Mouse (Mus musculus) testis, adult 2 months (tissue): ENCODE measurements around the gene Sec24c. TPM values are rescaled to one million over a fixed set of nuclear protein-coding genes. Genes with fewer than 3 reads are reported as not detected.

Experiments used
- H3K27ac ChIP-seq: fragments of 200-500 bp; 2 replicates; pipeline ENCODE4 v1.5.1; 2012; ENCODE audit warnings: low read depth, low read length; ENCODE audit not compliant: control insufficient read depth, insufficient read depth
- H3K27me3 ChIP-seq: fragments of 200-500 bp; 2 replicates; pipeline ENCODE4 v1.6.1; 2012; ENCODE audit warnings: mild to moderate bottlenecking, low read length, moderate library complexity; ENCODE audit not compliant: control insufficient read depth, insufficient read depth
- H3K36me3 ChIP-seq: fragments of 200-500 bp; 2 replicates; pipeline ENCODE4 v1.6.1; 2012; ENCODE audit warnings: mild to moderate bottlenecking, low read length; ENCODE audit not compliant: control insufficient read depth, insufficient read depth
- H3K4me1 ChIP-seq: fragments of 200-500 bp; 2 replicates; pipeline ENCODE4 v1.6.1; 2012; ENCODE audit warnings: low read length; ENCODE audit not compliant: control insufficient read depth, insufficient read depth
- H3K4me3 ChIP-seq: fragments of 200-500 bp; 2 replicates; pipeline ENCODE4 v1.5.1; 2012; ENCODE audit warnings: low read depth, mild to moderate bottlenecking, low read length, moderate library complexity, mixed read lengths; ENCODE audit not compliant: control insufficient read depth
- CTCF ChIP-seq: fragments of 200-500 bp; IDR thresholded peaks from 2 replicates; pipeline ENCODE4 v1.5.1; 2012; ENCODE audit warnings: low read depth, mild to moderate bottlenecking, inconsistent platforms, low read length, moderate library complexity; ENCODE audit not compliant: control insufficient read depth, insufficient read depth, insufficient replicate concordance
- POLR2A ChIP-seq: fragments of 200-500 bp; IDR thresholded peaks from 2 replicates; pipeline ENCODE4 v1.6.1; 2012; ENCODE audit warnings: low read depth, mild to moderate bottlenecking, inconsistent platforms, low read length, moderate library complexity; ENCODE audit not compliant: control insufficient read depth
- polyA plus RNA-seq: library from polyadenylated mRNA; depleted of rRNA; stranded (reverse); fragments of >200 nt; gene quantifications from 2 replicates; pipeline ENCODE4 v1.2.3, GENCODE M21; 2012

Gene Sec24c
- polyA plus RNA-seq, 1 experiment, result 80.7 TPM

DNA sequence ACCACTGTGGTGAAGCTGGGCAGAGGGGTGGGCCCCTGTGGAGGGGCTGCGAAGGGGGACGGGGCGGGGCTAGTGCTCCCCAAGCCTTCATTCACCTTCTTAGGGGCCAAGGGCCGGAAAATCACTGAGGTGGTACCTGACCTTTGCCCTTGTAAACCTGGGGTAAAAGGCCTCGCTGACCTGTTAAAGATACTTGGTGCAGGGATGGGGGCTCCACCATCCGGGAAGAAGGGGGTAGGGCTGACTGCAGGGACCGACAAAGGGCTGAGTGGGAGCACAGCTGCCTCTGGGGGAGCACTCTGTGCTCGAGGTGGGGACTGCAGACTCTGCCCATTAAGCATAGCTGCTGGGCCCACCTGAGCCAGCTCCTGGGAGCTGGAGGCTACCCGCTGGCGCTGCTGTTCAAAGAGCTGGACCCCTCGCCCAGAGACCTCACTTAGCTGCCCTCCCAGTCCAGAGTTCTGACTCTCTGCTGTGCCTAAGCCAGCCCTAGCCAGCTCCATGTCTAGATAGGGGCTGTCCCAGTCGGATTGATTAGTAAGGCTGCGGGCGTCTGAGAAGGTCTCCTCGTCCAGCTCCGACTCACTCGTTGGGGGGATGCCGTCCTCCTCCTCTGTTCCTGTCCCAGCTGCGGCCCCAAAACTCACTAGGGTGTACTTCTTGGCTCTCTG is 12.3 kb upstream of the Sec24c start:
- H3K36me3 ChIP-seq, result no peaks in the 10 kb centered on the region
- no peaks in the 10 kb centered on the region for H3K27me3 ChIP-seq
- TF ChIP-seq CTCF, result no peak
- TF ChIP-seq POLR2A, result no peak
- H3K4me3 ChIP-seq, result peak overlapping the region; percentile 74
- H3K27ac ChIP-seq, result no peak overlapping the region
- H3K4me1 ChIP-seq, result peaks cover 5% of the 10 kb centered on the region

DNA sequence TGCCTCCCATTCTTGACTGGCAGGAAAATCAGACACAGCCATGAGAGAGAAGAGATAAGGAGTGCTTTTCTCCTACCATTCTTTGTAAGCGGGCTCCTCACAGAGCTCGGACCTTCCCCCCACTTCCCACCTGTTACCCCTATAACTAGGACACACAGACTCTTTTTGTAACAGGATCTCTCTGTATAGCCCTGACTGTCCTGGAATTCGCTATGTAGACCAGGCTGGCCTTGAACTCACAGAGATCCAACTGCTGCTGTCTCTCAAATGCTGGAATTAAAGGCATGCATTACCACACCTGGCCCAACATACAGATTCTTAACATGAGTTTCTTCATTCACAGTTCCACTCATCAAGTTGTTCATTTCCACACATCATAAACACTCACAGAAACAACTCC is 11.4 kb upstream of the Sec24c start:
- no peaks in the 10 kb centered on the region for H3K27me3 ChIP-seq
- no peak overlapping the region for H3K4me3 ChIP-seq
- H3K36me3 ChIP-seq, result no peaks in the 10 kb centered on the region
- peaks cover 5% of the 10 kb centered on the region for H3K4me1 ChIP-seq
- TF ChIP-seq POLR2A (no peak), CTCF (no peak)
- no peak overlapping the region for H3K27ac ChIP-seq

DNA sequence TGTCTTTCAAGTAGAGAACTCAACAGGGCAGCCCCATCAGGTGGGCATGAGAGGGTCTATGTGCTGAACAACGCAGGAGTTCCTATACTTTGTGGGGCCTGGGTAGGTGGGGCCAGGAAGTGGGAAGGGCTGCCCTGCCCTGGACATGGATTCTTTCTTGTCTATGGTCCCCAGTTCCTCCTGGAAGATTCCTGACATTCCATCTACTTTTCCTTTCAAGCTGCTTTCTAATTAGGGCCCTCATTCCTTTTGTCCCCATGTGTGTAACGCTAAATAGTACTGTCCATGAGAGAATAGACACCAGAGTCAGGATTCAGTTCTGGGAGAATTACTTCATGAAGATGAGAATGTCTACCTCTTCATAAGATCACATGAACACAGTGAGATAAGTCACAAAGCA is 10.5 kb upstream of the Sec24c start:
- Histone ChIP-seq H3K4me3 (no peak overlapping the region), H3K36me3 (no peaks in the 10 kb centered on the region), H3K27ac (no peak overlapping the region), H3K4me1 (peaks cover 5% of the 10 kb centered on the region), H3K27me3 (no peaks in the 10 kb centered on the region)
- TF ChIP-seq POLR2A (no peak), CTCF (no peak)

DNA sequence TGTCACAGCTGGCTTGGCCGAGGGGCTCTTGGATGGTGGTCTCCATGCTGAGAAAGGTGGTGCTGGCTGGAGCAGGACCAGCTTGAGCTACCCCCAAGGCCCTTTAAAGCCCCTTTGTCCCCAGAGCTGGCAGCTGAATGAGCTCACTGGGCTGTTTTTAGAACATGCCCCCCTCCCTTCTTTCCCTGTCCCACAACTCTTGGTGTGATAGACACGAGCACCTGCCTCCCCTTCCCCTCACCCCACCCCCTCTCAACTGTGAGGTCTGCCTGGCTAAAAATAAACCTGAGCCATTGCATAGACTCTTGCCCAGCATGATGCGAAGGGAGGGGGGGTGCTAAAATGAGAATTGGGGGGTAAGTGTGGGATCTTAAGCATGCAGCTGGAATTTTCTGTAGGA is 9.7 kb upstream of the Sec24c start:
- no peaks in the 10 kb centered on the region for H3K36me3 ChIP-seq
- no peaks in the 10 kb centered on the region for H3K27me3 ChIP-seq
- TF ChIP-seq CTCF (no peak), POLR2A (no peak)
- H3K4me1 ChIP-seq, result peaks cover 5% of the 10 kb centered on the region
- no peak overlapping the region for H3K27ac ChIP-seq
- H3K4me3 ChIP-seq, result no peak overlapping the region

DNA sequence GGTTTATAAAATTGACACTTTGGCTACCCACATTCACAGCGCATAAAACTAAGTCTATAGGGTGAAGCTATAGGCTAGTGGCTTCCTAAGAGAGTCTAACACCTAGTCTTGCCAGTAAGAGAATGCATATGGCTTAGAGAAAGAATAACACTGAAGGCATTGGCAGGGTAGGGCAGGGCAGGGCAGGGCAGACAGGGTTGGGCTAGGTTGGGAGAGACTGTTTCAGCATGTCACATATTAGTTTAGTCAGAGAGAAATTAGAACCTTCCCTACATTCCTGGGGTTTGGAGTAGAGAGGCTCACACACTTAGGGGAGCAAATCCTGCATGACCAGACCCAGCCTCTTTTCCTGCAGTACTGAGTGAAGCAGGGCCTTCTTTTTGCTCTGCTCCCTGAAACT is 6.6 kb upstream of the Sec24c start:
- H3K27me3 ChIP-seq, result no peaks in the 10 kb centered on the region
- H3K36me3 ChIP-seq, result no peaks in the 10 kb centered on the region
- no peaks in the 10 kb centered on the region for H3K4me1 ChIP-seq
- no peak overlapping the region for H3K27ac ChIP-seq
- H3K4me3 ChIP-seq, result no peak overlapping the region
- TF ChIP-seq CTCF (no peak), POLR2A (no peak)

- Histone ChIP-seq H3K27ac (no peak within 1 kb of the TSS), H3K36me3 (no peaks in the 10 kb centered on the region), H3K27me3 (no peaks in the 10 kb centered on the region), H3K4me1 (no peaks in the 10 kb centered on the region), H3K4me3 (no peak within 1 kb of the TSS)
- TF ChIP-seq POLR2A, result no peak
- TF ChIP-seq CTCF, result no peak
Measured at GRCm38 (mm10) chr14:20668154-20668810, 5.8 kb upstream of the Sec24c start, which contains the start of gene Synpo2l. Synpo2l (minus strand) TSS chr14:20668354.

- TF ChIP-seq CTCF (no peak), POLR2A (no peak)
- Histone ChIP-seq H3K4me1 (no peaks in the 10 kb centered on the region), H3K27me3 (no peaks in the 10 kb centered on the region), H3K4me3 (no peak overlapping the region), H3K36me3 (peaks cover 1% of the 10 kb centered on the region; the same call in 1 of the 2 replicates), H3K27ac (no peak overlapping the region)
Measured at GRCm38 (mm10) chr14:20672990-20673389, 1.1 kb upstream of the Sec24c start.

- Histone ChIP-seq H3K27me3 (no peaks in the 10 kb centered on the region), H3K4me3 (peak overlapping the region; percentile 74), H3K27ac (peak overlapping the region; percentile 69), H3K4me1 (no peaks in the 10 kb centered on the region), H3K36me3 (peaks cover 1% of the 10 kb centered on the region; the same call in 1 of the 2 replicates)
- TF ChIP-seq POLR2A, result no peak
- TF ChIP-seq CTCF, result no peak
Measured at GRCm38 (mm10) chr14:20673735-20674063, 409 bp upstream of the Sec24c start.
